Mouse (Mus musculus): ENCODE data around the gene Rassf1. TPM values are rescaled to one million over a fixed set of nuclear protein-coding genes. Genes with fewer than 3 reads are reported as not detected.

Gene Rassf1
- polyA plus RNA-seq, 1 experiment, result 15.9 TPM

GRCm38 (mm10) chr9:107567702-107568319 is 16.5 kb downstream of the Rassf1 start, which contains the start of gene Hyal2:
Gene Hyal2 (plus strand): TSS chr9:107567945.
- TF ChIP-seq GATA1 (IDR thresholded peaks at IDR 0.05; ENCODE audit: low read length), result no peak

GRCm38 (mm10) chr9:107568331-107569261 is 17.2 kb downstream of the Rassf1 start:
- no peak for TF ChIP-seq GATA1 (IDR thresholded peaks at IDR 0.05; ENCODE audit: low read length)

- TF ChIP-seq GATA1 (IDR thresholded peaks at IDR 0.05; ENCODE audit: low read length), result no peak
Observed at GRCm38 (mm10) chr9:107569270-107569669, 17.9 kb downstream of the Rassf1 start.

GRCm38 (mm10) chr9:107570016-107570415 is 18.7 kb downstream of the Rassf1 start:
- no peak for TF ChIP-seq GATA1 (IDR thresholded peaks at IDR 0.05; ENCODE audit: low read length)

- peak; percentile 37 for TF ChIP-seq GATA1 (IDR thresholded peaks at IDR 0.05; ENCODE audit: low read length)
Observed at GRCm38 (mm10) chr9:107570845-107571244, 19.5 kb downstream of the Rassf1 start.

GRCm38 (mm10) chr9:107571534-107572326 is 20.4 kb downstream of the Rassf1 start:
- TF ChIP-seq GATA1 (IDR thresholded peaks at IDR 0.05; ENCODE audit: low read length), result no peak

- no peak for TF ChIP-seq GATA1 (IDR thresholded peaks at IDR 0.05; ENCODE audit: low read length)
Observed at GRCm38 (mm10) chr9:107572327-107572662, 20.9 kb downstream of the Rassf1 start.

- TF ChIP-seq GATA1 (IDR thresholded peaks at IDR 0.05; ENCODE audit: low read length), result no peak
Observed at GRCm38 (mm10) chr9:107575579-107576356, 24.4 kb downstream of the Rassf1 start.

- TF ChIP-seq GATA1 (IDR thresholded peaks at IDR 0.05; ENCODE audit: low read length), result no peak
Observed at GRCm38 (mm10) chr9:107576357-107577107, 25.2 kb downstream of the Rassf1 start, which contains the start of gene Hyal1. Gene Hyal1 (plus strand): TSS chr9:107576927.

GRCm38 (mm10) chr9:107577871-107578270 is 26.5 kb downstream of the Rassf1 start:
- TF ChIP-seq GATA1 (IDR thresholded peaks at IDR 0.05; ENCODE audit: low read length), result no peak

- no peak for TF ChIP-seq GATA1 (IDR thresholded peaks at IDR 0.05; ENCODE audit: low read length)
Observed at GRCm38 (mm10) chr9:107578587-107578986, 27.2 kb downstream of the Rassf1 start, which contains the start of gene Naa80. Gene Naa80 (plus strand): TSS chr9:107578887.

- no peak for TF ChIP-seq GATA1 (IDR thresholded peaks at IDR 0.05; ENCODE audit: low read length)
Observed at GRCm38 (mm10) chr9:107579023-107579900, 27.9 kb downstream of the Rassf1 start.
